Mouse (Mus musculus): ENCODE data around the gene Hddc2.

Hddc2 gene

GRCm38 (mm10) chr10:31354141-31354540 lies 41.0 kb downstream of the Hddc2 start:
- DNase-seq (ENCODE audit: low read depth, low spot score), result no peak

GRCm38 (mm10) chr10:31354886-31355461 lies 41.8 kb downstream of the Hddc2 start:
- no peak for DNase-seq (ENCODE audit: low read depth, low spot score)

DNA sequence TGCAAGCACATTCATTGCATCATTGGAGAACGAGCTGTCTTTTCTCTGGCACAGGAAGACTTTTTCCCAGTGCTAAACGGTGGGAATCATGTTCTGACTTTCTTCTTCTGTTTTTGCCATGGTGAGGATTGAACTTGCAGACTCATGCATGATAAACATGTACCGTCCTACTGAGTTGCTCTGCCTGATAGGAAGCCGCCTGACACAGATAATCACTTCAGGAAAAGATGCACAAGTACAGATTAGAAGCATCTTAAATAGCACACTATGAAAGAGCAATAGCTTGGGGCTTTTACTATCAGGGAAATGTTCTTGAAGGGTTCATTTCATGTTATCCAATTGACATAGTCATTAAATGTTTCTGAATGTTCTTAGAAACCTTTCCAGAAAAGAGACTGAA lies 46.6 kb downstream of the Hddc2 start:
- peak; percentile 41 for DNase-seq (ENCODE audit: low read depth, low spot score)

DNA sequence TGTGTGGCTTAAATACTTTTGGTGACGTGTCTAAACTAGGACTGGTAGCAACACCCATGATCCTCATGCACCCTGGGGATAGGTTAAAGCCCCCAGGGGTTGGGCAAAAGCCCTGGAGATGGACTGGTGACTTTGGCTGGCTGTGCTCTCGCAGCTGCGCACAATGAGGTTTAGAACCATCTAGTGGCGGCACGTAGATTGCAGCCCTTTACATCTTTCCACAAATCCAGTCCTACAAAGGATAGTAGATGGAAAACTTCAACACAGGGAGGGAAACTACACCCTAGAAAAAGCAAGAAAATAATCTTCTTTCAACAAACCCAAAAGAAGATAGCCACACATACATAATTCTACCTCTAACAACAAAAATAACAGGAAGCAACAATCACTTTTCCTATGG lies 57.0 kb downstream of the Hddc2 start:
- peak; percentile 57 for DNase-seq (ENCODE audit: low read depth, low spot score)
